Mouse (Mus musculus): Measurements from ENCODE around the gene Bcl2l14. TPM values are rescaled to one million over a fixed set of nuclear protein-coding genes. Genes with fewer than 3 reads are reported as not detected.
A peak's percentile ranks its signal among the peaks of the same experiment; 100 is the strongest.

Gene Bcl2l14
- polyA plus RNA-seq, 1 experiment from 2014 or later: 0.12 TPM

GRCm38 (mm10) chr6:134377856-134378255 is 18.3 kb upstream of the Bcl2l14 start:
- H3K4me3 ChIP-seq: no peak overlapping the region
- H3K4me1 ChIP-seq: no peaks in the 10 kb centered on the region
- no peaks in the 10 kb centered on the region for H3K27me3 ChIP-seq (ENCODE audit: low read depth, poor library complexity, severe bottlenecking)
- H3K36me3 ChIP-seq: no peaks in the 10 kb centered on the region
- H3K9me3 ChIP-seq (replicated peaks): peaks cover 6% of the 10 kb centered on the region; the same call in 1 of the 2 replicates
- 85% methylated on average over 3 of the region's 3 CpGs for WGBS
- no peak for DNase-seq (ENCODE audit: low spot score)
- H3K27ac ChIP-seq (replicated peaks): no peak overlapping the region

- H3K9me3 ChIP-seq (replicated peaks): peaks cover 6% of the 10 kb centered on the region; the same call in 1 of the 2 replicates
- no peaks in the 10 kb centered on the region for H3K4me1 ChIP-seq
- no peaks in the 10 kb centered on the region for H3K36me3 ChIP-seq
- H3K27me3 ChIP-seq (ENCODE audit: low read depth, poor library complexity, severe bottlenecking): no peaks in the 10 kb centered on the region
- no peak overlapping the region for H3K27ac ChIP-seq (replicated peaks)
- H3K4me3 ChIP-seq: no peak overlapping the region
- DNase-seq (ENCODE audit: low spot score): no peak
- 87% methylated on average over 6 of the region's 6 CpGs for WGBS
Measured at GRCm38 (mm10) chr6:134381462-134381861, 14.7 kb upstream of the Bcl2l14 start.

- Histone ChIP-seq H3K4me1 (no peaks in the 10 kb centered on the region), H3K9me3 (replicated peaks) (no peaks in the 10 kb centered on the region), H3K27ac (replicated peaks) (no peak overlapping the region), H3K4me3 (no peak overlapping the region), H3K36me3 (no peaks in the 10 kb centered on the region), H3K27me3 (ENCODE audit: low read depth, poor library complexity, severe bottlenecking) (no peaks in the 10 kb centered on the region)
- 83% methylated on average over 6 of the region's 6 CpGs for WGBS
- no peak for DNase-seq (ENCODE audit: low spot score)
Measured at GRCm38 (mm10) chr6:134385931-134386330, 10.2 kb upstream of the Bcl2l14 start.

DNA sequence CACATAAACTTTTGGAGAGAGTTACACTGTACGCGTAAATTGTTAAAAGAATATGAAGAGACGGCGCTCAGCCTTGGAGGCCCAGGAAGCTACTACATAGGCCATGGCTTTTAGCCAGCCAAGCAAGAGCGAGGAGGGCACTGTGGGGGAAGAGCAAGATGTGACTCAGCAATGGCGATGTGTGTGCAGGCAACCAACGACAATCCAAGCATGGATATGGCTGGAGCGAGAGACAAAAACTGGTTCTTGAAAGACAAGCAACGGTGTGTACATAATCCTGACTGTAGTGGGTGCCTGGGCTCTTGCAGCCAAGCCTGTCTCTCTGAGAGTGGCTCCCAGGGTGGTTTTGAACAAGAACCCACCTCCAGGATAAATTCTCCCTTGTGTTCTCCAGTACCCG is 8.7 kb upstream of the Bcl2l14 start:
- no peaks in the 10 kb centered on the region for H3K9me3 ChIP-seq (replicated peaks)
- no peak overlapping the region for H3K4me3 ChIP-seq
- H3K27ac ChIP-seq (replicated peaks): no peak overlapping the region
- H3K4me1 ChIP-seq: no peaks in the 10 kb centered on the region
- WGBS: 91% methylated on average over 10 of the region's 10 CpGs
- DNase-seq (ENCODE audit: low spot score): no peak
- H3K27me3 ChIP-seq (ENCODE audit: low read depth, poor library complexity, severe bottlenecking): no peaks in the 10 kb centered on the region
- H3K36me3 ChIP-seq: no peaks in the 10 kb centered on the region

DNA sequence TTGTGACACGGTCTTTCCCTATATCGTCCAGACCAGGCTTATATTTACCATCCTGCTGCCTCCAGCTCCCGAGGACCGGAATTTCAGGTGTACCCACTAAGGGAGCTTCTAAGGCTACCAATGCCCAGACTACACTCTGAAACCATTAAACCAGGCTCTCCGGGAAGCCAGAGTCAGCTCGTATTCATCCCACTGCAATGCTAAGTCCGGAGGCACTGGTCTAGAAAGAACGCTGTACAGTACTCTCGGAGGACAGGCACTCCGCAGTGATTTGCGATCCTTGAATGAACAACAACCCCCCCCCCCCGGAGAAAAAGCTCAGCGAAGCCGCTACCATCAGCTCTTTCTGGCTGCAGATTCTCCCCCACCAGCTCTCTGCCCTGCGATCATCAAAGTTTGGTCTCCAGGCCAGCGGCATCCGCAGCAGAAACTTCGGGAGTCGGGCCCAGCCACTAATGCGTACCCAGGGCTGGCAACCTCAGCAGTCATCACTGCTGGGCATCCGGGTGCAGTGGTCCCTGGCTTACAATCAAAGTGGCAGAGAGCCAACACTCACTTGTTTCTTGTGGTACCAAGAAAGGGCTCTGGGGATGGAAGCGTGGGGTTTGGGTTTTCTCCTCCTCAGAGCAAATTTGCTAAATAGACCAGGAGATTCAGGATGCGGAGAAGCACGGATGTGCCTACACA is 7.6 kb upstream of the Bcl2l14 start:
- Histone ChIP-seq H3K27ac (replicated peaks) (no peak overlapping the region), H3K9me3 (replicated peaks) (no peaks in the 10 kb centered on the region), H3K36me3 (no peaks in the 10 kb centered on the region), H3K27me3 (ENCODE audit: low read depth, poor library complexity, severe bottlenecking) (no peaks in the 10 kb centered on the region), H3K4me1 (no peaks in the 10 kb centered on the region), H3K4me3 (no peak overlapping the region)
- 86% methylated on average over 24 of the region's 24 CpGs for whole genome bisulfite sequencing
- DNase-seq (ENCODE audit: low spot score): no peak

GRCm38 (mm10) chr6:134389248-134389891 is 6.7 kb upstream of the Bcl2l14 start:
- Histone ChIP-seq H3K27ac (replicated peaks) (no peak overlapping the region), H3K9me3 (replicated peaks) (no peaks in the 10 kb centered on the region), H3K4me3 (no peak overlapping the region), H3K36me3 (no peaks in the 10 kb centered on the region), H3K27me3 (ENCODE audit: low read depth, poor library complexity, severe bottlenecking) (no peaks in the 10 kb centered on the region), H3K4me1 (no peaks in the 10 kb centered on the region)
- DNase-seq (ENCODE audit: low spot score): peak; percentile 79
- WGBS: 23% methylated on average over 11 of the region's 11 CpGs

- Histone ChIP-seq H3K36me3 (no peaks in the 10 kb centered on the region), H3K9me3 (replicated peaks) (no peaks in the 10 kb centered on the region)
- no peak for DNase-seq (ENCODE audit: low spot score)
Measured at GRCm38 (mm10) chr6:134389917-134390316, 6.2 kb upstream of the Bcl2l14 start.

DNA sequence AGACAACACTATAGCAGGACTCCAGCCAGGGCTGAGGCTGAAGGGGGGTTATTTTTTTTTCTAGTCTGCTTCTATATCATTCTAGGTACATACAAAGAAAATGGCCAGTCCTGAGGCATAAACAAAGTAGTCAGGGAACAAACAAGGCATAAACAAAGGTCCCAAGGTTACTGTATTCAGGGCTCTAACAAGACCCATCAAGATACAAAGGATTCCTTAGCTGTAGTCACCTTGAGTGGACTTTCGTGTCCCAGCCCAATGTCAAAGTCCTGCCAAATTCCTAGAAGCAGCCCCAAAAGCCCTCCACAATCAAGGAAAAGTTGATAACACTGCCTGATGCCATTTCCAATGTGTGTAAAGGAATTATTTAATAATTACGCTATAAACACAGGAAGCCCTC is 5.3 kb upstream of the Bcl2l14 start:
- H3K4me1 ChIP-seq: no peaks in the 10 kb centered on the region
- DNase-seq (ENCODE audit: low spot score): no peak
- WGBS: 83% methylated on average over 2 of the region's 2 CpGs
- no peak overlapping the region for H3K4me3 ChIP-seq
- no peaks in the 10 kb centered on the region for H3K27me3 ChIP-seq (ENCODE audit: low read depth, poor library complexity, severe bottlenecking)
- H3K36me3 ChIP-seq: no peaks in the 10 kb centered on the region
- H3K9me3 ChIP-seq (replicated peaks): no peaks in the 10 kb centered on the region
- H3K27ac ChIP-seq (replicated peaks): no peak overlapping the region

More at GRCm38 (mm10) chr6:134389917-134390316, 6.2 kb upstream of the Bcl2l14 start:
- Histone ChIP-seq H3K27me3 (ENCODE audit: low read depth, poor library complexity, severe bottlenecking) (no peaks in the 10 kb centered on the region), H3K4me3 (no peak overlapping the region), H3K27ac (replicated peaks) (no peak overlapping the region), H3K4me1 (no peaks in the 10 kb centered on the region)
- WGBS: 77% methylated on average over 8 of the region's 8 CpGs

DNA sequence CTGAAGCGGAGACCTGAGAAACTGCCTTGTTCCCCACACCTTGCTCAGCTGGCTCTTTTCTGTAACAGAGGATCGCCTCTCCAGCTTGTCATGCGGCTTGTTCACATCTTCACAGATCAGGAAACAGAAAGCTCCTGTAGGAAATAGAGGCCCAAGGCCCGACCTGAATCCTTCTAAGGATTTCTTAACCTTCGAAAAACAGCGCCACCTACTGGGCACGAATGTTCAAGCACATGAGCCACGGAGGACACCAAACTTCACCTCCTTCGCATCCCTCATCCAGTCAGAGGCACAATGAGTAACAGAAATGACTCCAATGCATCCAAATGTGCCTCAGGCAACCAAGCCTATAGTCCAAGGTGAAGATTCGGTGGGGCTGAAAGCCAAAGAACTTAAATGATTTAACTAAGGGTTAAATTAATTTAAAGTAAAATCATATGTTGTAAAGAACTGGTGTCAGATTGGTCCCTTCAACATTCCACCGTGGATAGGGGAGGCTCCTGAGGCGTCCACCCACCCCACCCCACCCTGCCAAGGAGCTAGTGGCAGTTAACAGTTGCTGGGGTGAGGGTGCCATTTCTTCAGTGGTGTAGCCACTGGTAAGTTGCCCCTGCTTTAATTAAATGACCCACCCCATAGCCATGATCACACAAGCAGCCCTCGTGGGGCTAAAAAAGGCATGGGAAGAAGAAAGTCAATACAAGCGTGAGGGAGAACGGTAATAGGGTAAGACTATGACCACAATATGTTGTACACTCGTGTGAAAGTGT is 7.0 kb downstream of the Bcl2l14 start:
- 44% methylated on average over 16 of the region's 16 CpGs for WGBS
- H3K27ac ChIP-seq (replicated peaks): no peak overlapping the region

GRCm38 (mm10) chr6:134403684-134404070 is 7.6 kb downstream of the Bcl2l14 start:
- Histone ChIP-seq H3K36me3 (no peaks in the 10 kb centered on the region), H3K27ac (replicated peaks) (no peak overlapping the region), H3K9me3 (replicated peaks) (no peaks in the 10 kb centered on the region), H3K4me1 (no peaks in the 10 kb centered on the region), H3K27me3 (ENCODE audit: low read depth, poor library complexity, severe bottlenecking) (no peaks in the 10 kb centered on the region), H3K4me3 (no peak overlapping the region)
- WGBS: 91% methylated on average over 9 of the region's 9 CpGs
- no peak for DNase-seq (ENCODE audit: low spot score)

More for the DNA sequence above, 7.0 kb downstream of the Bcl2l14 start:
- peak; percentile 68 for DNase-seq (ENCODE audit: low spot score)
- no peaks in the 10 kb centered on the region for H3K9me3 ChIP-seq (replicated peaks)
- H3K27me3 ChIP-seq (ENCODE audit: low read depth, poor library complexity, severe bottlenecking): no peaks in the 10 kb centered on the region
- H3K36me3 ChIP-seq: no peaks in the 10 kb centered on the region
- no peak overlapping the region for H3K4me3 ChIP-seq
- H3K4me1 ChIP-seq: no peaks in the 10 kb centered on the region

DNA sequence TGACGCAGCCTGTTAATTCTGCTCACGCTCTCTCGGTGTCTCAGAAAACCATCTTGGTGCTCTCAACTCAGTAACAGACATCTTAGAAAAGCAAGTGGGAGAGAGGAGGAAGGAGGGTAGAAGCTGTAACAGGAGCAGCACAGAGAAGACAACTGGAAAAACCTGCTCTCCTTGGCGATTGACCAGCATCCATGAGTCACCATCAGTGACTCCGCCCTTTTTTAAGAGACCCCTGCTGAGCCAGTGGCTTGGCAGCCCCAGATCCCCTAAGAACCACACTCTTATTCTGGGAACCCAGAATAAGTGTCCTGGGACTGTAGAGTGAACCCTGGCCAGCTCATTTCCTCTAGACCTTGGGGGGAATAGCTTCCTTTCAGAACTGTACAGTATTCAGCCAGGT is 11.1 kb downstream of the Bcl2l14 start:
- Histone ChIP-seq H3K27me3 (ENCODE audit: low read depth, poor library complexity, severe bottlenecking) (no peaks in the 10 kb centered on the region), H3K4me3 (no peak overlapping the region), H3K36me3 (no peaks in the 10 kb centered on the region), H3K4me1 (no peaks in the 10 kb centered on the region), H3K27ac (replicated peaks) (no peak overlapping the region), H3K9me3 (replicated peaks) (no peaks in the 10 kb centered on the region)
- 69% methylated on average over 5 of the region's 5 CpGs for WGBS
- no peak for DNase-seq (ENCODE audit: low spot score)

- H3K27me3 ChIP-seq (ENCODE audit: low read depth, poor library complexity, severe bottlenecking): no peaks in the 10 kb centered on the region
- WGBS: 68% methylated on average over 18 of the region's 18 CpGs
- no peaks in the 10 kb centered on the region for H3K36me3 ChIP-seq
- H3K4me3 ChIP-seq: no peak overlapping the region
- H3K27ac ChIP-seq (replicated peaks): no peak overlapping the region
- no peaks in the 10 kb centered on the region; the same call in 1 of the 2 replicates for H3K4me1 ChIP-seq
- no peaks in the 10 kb centered on the region for H3K9me3 ChIP-seq (replicated peaks)
- DNase-seq (ENCODE audit: low spot score): no peak
Measured at GRCm38 (mm10) chr6:134413706-134414531, 17.8 kb downstream of the Bcl2l14 start.
